ENCODE assay signal across 19 mouse cellular contexts in genomic region chr15:95612600-95612999, GRCm38 (mm10). TPM values are rescaled to one million over a fixed set of nuclear protein-coding genes. Genes with fewer than 3 reads are reported as not detected.
A peak's percentile ranks its signal among the peaks of the same experiment; 100 is the strongest.
DNase-seq lines count a peak whose midpoint lies in the region.
"Had no signal": no experiment of that assay in that cellular context is flagged by ENCODE, and none has a peak within 500 bp of the region (broad histone marks: within the 10 kb centered on the region; RNA-seq: fewer than 3 reads in every experiment).

No protein-coding gene starts in this region.

- intact Hi-C loops in left cerebral cortex, postnatal 4 days (cut with DNase I), result no loop called here

- DNase-seq in left cerebral cortex, adult 18-20 months (ENCODE audit: low spot score in 2 of 2), result peak; percentile 9 to 19
- DNase-seq in left cerebral cortex, postnatal 4 days, result no peak
- DNase-seq in 3T3-L1 (ENCODE audit: low read depth, low spot score), result peak; percentile 51
- DNase-seq in Muller cell, postnatal 12 days (ENCODE audit: inconsistent ontology term), result peak; percentile 53
- DNase-seq in telencephalon, adult 2 months (ENCODE audit: low read depth, low spot score), result peak; percentile 49
- DNase-seq in c-Kit-positive CD71-positive TER-119-positive erythroid progenitor cells, embryonic 14.5 days (ENCODE audit: low spot score), result no peak
- no peak for DNase-seq in heart, adult 11 months
- DNase-seq: adrenal gland, adult 2 months; adrenal gland, postnatal 25 days; cerebellum, adult 11 months; cerebellum, adult 8-10 months; cerebellum, postnatal 14 days; embryo, embryonic 11 days; gastrocnemius, adult 2 months; gastrocnemius, postnatal 25 days; heart, adult 18-20 months; heart, postnatal 10 days; heart, postnatal 4 days had no signal

RNA-seq across cellular contexts. Expression of gene Dbx2, which starts 43.2 kb away (rescaled TPM):
- total RNA-seq in left cerebral cortex, adult 18-20 months (2021), result 10 to 100 TPM; 23.2 to 28.8 TPM
- total RNA-seq in left cerebral cortex, postnatal 4 days (2021), result 1 to 10 TPM; 6.6 to 6.8 TPM
- total RNA-seq: adrenal gland, adult 2 months; adrenal gland, postnatal 25 days; common myeloid progenitor, adult 5-6 weeks; gastrocnemius, adult 2 months; gastrocnemius, postnatal 25 days; heart, adult 18-20 months; heart, postnatal 10 days; heart, postnatal 4 days had no signal

Comparison
In these comparisons a context has a peak if more than half of its experiments do, and no peak if none do; other contexts are left out.
1. DNase-seq: peak in left cerebral cortex, adult 18-20 months (2 of 2), 3T3-L1 (single experiment), Muller cell, postnatal 12 days (single experiment) and telencephalon, adult 2 months (single experiment); none in left cerebral cortex, postnatal 4 days (single experiment), c-Kit-positive CD71-positive TER-119-positive erythroid progenitor cells, embryonic 14.5 days (single experiment) and heart, adult 11 months (single experiment).